Mouse (Mus musculus) ES-E14 (cell line): ENCODE measurements at regions not wholly inside any gene's neighbourhood (a gene's known extent, or its start where the extent isn't known, plus 50 kb on each side); places are given as distances from the start of the nearest gene placed in this dataset.
A peak's percentile ranks its signal among the peaks of the same experiment; 100 is the strongest.

Experiments used
- HCFC1 ChIP-seq: IDR thresholded peaks from 2 replicates; pipeline ENCODE4 v1.6.1; 2012; ENCODE audit warnings: low read length, inconsistent platforms, borderline replicate concordance; ENCODE audit not compliant: insufficient read depth
- ZC3H11A ChIP-seq: IDR thresholded peaks from 2 replicates; pipeline ENCODE4 v1.6.1; 2012; ENCODE audit warnings: low read depth, mild to moderate bottlenecking, inconsistent platforms, low read length, borderline replicate concordance
- ZNF384 ChIP-seq: IDR thresholded peaks from 2 replicates; pipeline ENCODE4 v1.6.1; 2012; ENCODE audit warnings: low read depth, low read length, inconsistent platforms

GRCm38 (mm10) chr15:71375775-71376174, 2458.6 kb upstream of the Gm6569 start:
- no peak for TF ChIP-seq ZNF384
- peak; percentile 6; the same call in 1 of the 2 replicates for TF ChIP-seq ZC3H11A
- no peak for TF ChIP-seq HCFC1
